In genomic region chr17:66451143-66451542, GRCm38 (mm10) we compare ENCODE assay signal across 8 mouse cellular contexts. TPM values are rescaled to one million over a fixed set of nuclear protein-coding genes. Genes with fewer than 3 reads are reported as not detected.
DNase-seq lines count a peak whose midpoint lies in the region; ATAC-seq and TF ChIP-seq lines count a peak whose summit lies in the region.

No protein-coding gene starts in this region.

- peak overlapping the region; percentile 79; the same call in 1 of the 2 replicates for H3K4me3 ChIP-seq in forebrain, embryonic 10.5 days
- no peak overlapping the region for H3K4me3 ChIP-seq in heart, embryonic 14.5 days (ENCODE audit: control insufficient read depth in 1 of 2, insufficient read depth in 1 of 2, low read depth in 1 of 2, low read length in 2 of 2)
- peak overlapping the region; percentile 76 for H3K4me3 ChIP-seq in kidney, embryonic 16.5 days (ENCODE audit: low read length)
- no peak overlapping the region for H3K4me3 ChIP-seq in liver, adult 2 months (ENCODE audit: insufficient read depth, low read depth, low read length)
- no peak overlapping the region for H3K4me3 ChIP-seq in neural tube, embryonic 11.5 days (ENCODE audit: low read depth, low read length)
- H3K4me3 ChIP-seq in testis, adult 2 months (ENCODE audit: control insufficient read depth, low read depth, low read length): no peak overlapping the region

- peaks cover 49% of the 10 kb centered on the region for H3K27me3 ChIP-seq in forebrain, embryonic 10.5 days (ENCODE audit: poor library complexity, severe bottlenecking)
- peaks cover 23% of the 10 kb centered on the region; the same call in 1 of the 2 replicates for H3K27me3 ChIP-seq in heart, embryonic 14.5 days (ENCODE audit: control insufficient read depth, insufficient read depth, low read length)
- peaks cover 20% of the 10 kb centered on the region for H3K27me3 ChIP-seq in kidney, embryonic 16.5 days (ENCODE audit: insufficient read depth, low read length)
- H3K27me3 ChIP-seq in liver, adult 2 months (ENCODE audit: control insufficient read depth, insufficient read depth, low read length): peaks cover 24% of the 10 kb centered on the region
- no peaks in the 10 kb centered on the region for H3K27me3 ChIP-seq in neural tube, embryonic 11.5 days (ENCODE audit: control insufficient read depth, insufficient read depth, low read length)
- H3K27me3 ChIP-seq in testis, adult 2 months (ENCODE audit: control insufficient read depth, insufficient read depth, low read length): peaks cover 2% of the 10 kb centered on the region; the same call in 1 of the 2 replicates

- TF ChIP-seq CTCF in liver, adult 2 months (IDR thresholded peaks at IDR 0.05; ENCODE audit: low read depth, low read length): peak; percentile 89
- peak; percentile 93; the same call in 1 of the 2 replicates for TF ChIP-seq CTCF in testis, adult 2 months (IDR thresholded peaks at IDR 0.05; ENCODE audit: control insufficient read depth, insufficient read depth, insufficient replicate concordance, low read depth, low read length)

- H3K27ac ChIP-seq in forebrain, embryonic 10.5 days: no peak overlapping the region
- no peak overlapping the region for H3K27ac ChIP-seq in heart, embryonic 14.5 days (replicated peaks in 1 of 2; ENCODE audit: control insufficient read depth in 1 of 2, insufficient read depth in 1 of 2, low read depth in 2 of 2, low read length in 2 of 2)
- no peak overlapping the region for H3K27ac ChIP-seq in kidney, embryonic 16.5 days (ENCODE audit: low read length)
- no peak overlapping the region for H3K27ac ChIP-seq in liver, adult 2 months (replicated peaks; ENCODE audit: insufficient read depth, low read depth, low read length)
- H3K27ac ChIP-seq in neural tube, embryonic 11.5 days (ENCODE audit: low read depth, low read length): no peak overlapping the region
- H3K27ac ChIP-seq in testis, adult 2 months (ENCODE audit: control insufficient read depth, insufficient read depth, low read depth, low read length): no peak overlapping the region

- no peaks in the 10 kb centered on the region for H3K79me2 ChIP-seq in liver, adult 2 months (ENCODE audit: control insufficient read depth, insufficient read depth, low read length)

- peak; percentile 55 for DNase-seq in CD4-positive helper T cell, adult 2 months (ENCODE audit: low read depth, low spot score)
- DNase-seq in brain, adult 2 months (ENCODE audit: low read depth, low spot score): peak; percentile 97
- DNase-seq in forebrain, embryonic 10.5 days (ENCODE audit: extremely low spot score, low spot score): peak; percentile 85
- peak; percentile 39 for DNase-seq in liver, adult 2 months (ENCODE audit: extremely low read depth, low read depth, low spot score)
- peak; percentile 91 for DNase-seq in neural tube, embryonic 11.5 days (ENCODE audit: low spot score)

- ATAC-seq in heart, embryonic 14.5 days (ENCODE audit: insufficient number of reproducible peaks, insufficient read depth, low FRiP score, low read depth): no peak
- no peak for ATAC-seq in kidney, embryonic 16.5 days (ENCODE audit: low FRiP score, low TSS enrichment)
- no peak for ATAC-seq in neural tube, embryonic 11.5 days (ENCODE audit: insufficient read depth, low FRiP score, low TSS enrichment)

- TF ChIP-seq POLR2A in liver, adult 2 months (IDR thresholded peaks at IDR 0.05; ENCODE audit: extremely low read depth, insufficient read depth, low read length): no peak
- TF ChIP-seq POLR2A in testis, adult 2 months (IDR thresholded peaks at IDR 0.05; ENCODE audit: control insufficient read depth, low read depth, low read length): no peak

- H3K4me1 ChIP-seq in forebrain, embryonic 10.5 days: peaks cover 67% of the 10 kb centered on the region
- H3K4me1 ChIP-seq in heart, embryonic 14.5 days (ENCODE audit: control insufficient read depth in 2 of 2, insufficient read depth in 2 of 2, low read length in 2 of 2): peaks cover 7 to 16% of the 10 kb centered on the region in 2 experiments; a peak in 3 of 4 replicates
- H3K4me1 ChIP-seq in kidney, embryonic 16.5 days (ENCODE audit: insufficient read depth, low read length): peaks cover 34% of the 10 kb centered on the region
- H3K4me1 ChIP-seq in liver, adult 2 months (ENCODE audit: control insufficient read depth, insufficient read depth, low read length): peaks cover 3% of the 10 kb centered on the region; the same call in 1 of the 2 replicates
- H3K4me1 ChIP-seq in neural tube, embryonic 11.5 days (ENCODE audit: control insufficient read depth, insufficient read depth, low read length): peaks cover 22% of the 10 kb centered on the region
- H3K4me1 ChIP-seq in testis, adult 2 months (ENCODE audit: control insufficient read depth, insufficient read depth, low read length): peaks cover 20% of the 10 kb centered on the region

- WGBS in forebrain, embryonic 10.5 days: 1% methylated on average over 11 of the region's 11 CpGs
- 3% methylated on average over 11 of the region's 11 CpGs for WGBS in heart, embryonic 14.5 days
- 3% methylated on average over 11 of the region's 11 CpGs for whole genome bisulfite sequencing in kidney, embryonic 16.5 days
- WGBS in liver, adult 2 months: 4% methylated on average over 11 of the region's 11 CpGs
- 2% methylated on average over 11 of the region's 11 CpGs for WGBS in neural tube, embryonic 11.5 days

- no peak overlapping the region for H3K9ac ChIP-seq in heart, embryonic 14.5 days (ENCODE audit: low read length)
- no peak overlapping the region for H3K9ac ChIP-seq in kidney, embryonic 16.5 days (replicated peaks; ENCODE audit: low read length)
- H3K9ac ChIP-seq in liver, adult 2 months (ENCODE audit: low read depth, low read length): no peak overlapping the region
- H3K9ac ChIP-seq in neural tube, embryonic 11.5 days (ENCODE audit: low read length): no peak overlapping the region

- H3K4me2 ChIP-seq in heart, embryonic 14.5 days (ENCODE audit: low read length): peak overlapping the region; percentile 100
- H3K4me2 ChIP-seq in kidney, embryonic 16.5 days (replicated peaks; ENCODE audit: low read depth, low read length): peak overlapping the region; percentile 99
- H3K4me2 ChIP-seq in neural tube, embryonic 11.5 days (ENCODE audit: low read depth): no peak overlapping the region

- no peaks in the 10 kb centered on the region for H3K36me3 ChIP-seq in forebrain, embryonic 10.5 days (replicated peaks)
- no peaks in the 10 kb centered on the region for H3K36me3 ChIP-seq in heart, embryonic 14.5 days (ENCODE audit: control insufficient read depth, insufficient read depth, low read length)
- no peaks in the 10 kb centered on the region for H3K36me3 ChIP-seq in kidney, embryonic 16.5 days (ENCODE audit: insufficient read depth, low read length)
- H3K36me3 ChIP-seq in liver, adult 2 months (ENCODE audit: control insufficient read depth, insufficient read depth, low read length): no peaks in the 10 kb centered on the region
- H3K36me3 ChIP-seq in neural tube, embryonic 11.5 days (ENCODE audit: control insufficient read depth, insufficient read depth, low read length): no peaks in the 10 kb centered on the region
- H3K36me3 ChIP-seq in testis, adult 2 months (ENCODE audit: control insufficient read depth, insufficient read depth, low read length): no peaks in the 10 kb centered on the region

- H3K9me3 ChIP-seq in forebrain, embryonic 10.5 days: no peaks in the 10 kb centered on the region
- no peaks in the 10 kb centered on the region for H3K9me3 ChIP-seq in heart, embryonic 14.5 days (ENCODE audit: control insufficient read depth, low read length)
- H3K9me3 ChIP-seq in kidney, embryonic 16.5 days (ENCODE audit: low read length): no peaks in the 10 kb centered on the region
- no peaks in the 10 kb centered on the region for H3K9me3 ChIP-seq in neural tube, embryonic 11.5 days (ENCODE audit: control insufficient read depth, low read length)

RNA-seq across cellular contexts. Expression of gene Mtcl1, which starts 1.6 kb away (rescaled TPM):
- polyA plus RNA-seq in forebrain, embryonic 10.5 days (2016; fragmentation: Nextera tagmentation; extraction: Ambion mirVana): 25.5 and 28.4 TPM in 2 replicates
- polyA plus RNA-seq in heart, embryonic 14.5 days (2014; fragmentation: Nextera tagmentation; extraction: Ambion mirVana): 1.0 and 1.1 TPM in 2 replicates
- 5.0 and 5.2 TPM in 2 replicates for polyA plus RNA-seq in kidney, embryonic 16.5 days (2015; fragmentation: Nextera tagmentation; extraction: Ambion mirVana)
- 0.28 and 0.54 TPM in 2 replicates for total RNA-seq in liver, adult 2 months (2014; rRNA removed)
- polyA plus RNA-seq in liver, adult 2 months (2012; rRNA removed): 0.05 and 0.15 TPM in 2 replicates
- 26.8 and 29.6 TPM in 2 replicates for polyA plus RNA-seq in neural tube, embryonic 11.5 days (2014; fragmentation: Nextera tagmentation; extraction: Ambion mirVana)
- polyA plus RNA-seq in testis, adult 2 months (2012; rRNA removed): 5.6 and 6.8 TPM in 2 replicates

Comparison
In these comparisons a context has a peak if more than half of its experiments do, and no peak if none do; other contexts are left out.
1. DNase-seq: peak in every context shown above with its lines; median percentile 97 in brain, adult 2 months; 91 in neural tube, embryonic 11.5 days; 85 in forebrain, embryonic 10.5 days; 55 in CD4-positive helper T cell, adult 2 months; 39 in liver, adult 2 months.
2. H3K4me3 ChIP-seq: peak in forebrain, embryonic 10.5 days (single experiment) and kidney, embryonic 16.5 days (single experiment); none in heart, embryonic 14.5 days (0 of 2), liver, adult 2 months (single experiment), neural tube, embryonic 11.5 days (single experiment) and testis, adult 2 months (single experiment).